Mouse (Mus musculus): ENCODE results near the gene Ttc27. TPM values are rescaled to one million over a fixed set of nuclear protein-coding genes. Genes with fewer than 3 reads are reported as not detected.
A peak's percentile ranks its signal among the peaks of the same experiment; 100 is the strongest.

The Ttc27 gene
- polyA plus RNA-seq, 1 experiment from 2014 or later: 29.0 TPM

- 56% methylated on average over 17 of the region's 17 CpGs for WGBS
- H3K36me3 ChIP-seq (ENCODE audit: control insufficient read depth, insufficient read depth, low read length): peaks cover 7% of the 10 kb centered on the region; the same call in 1 of the 2 replicates
- H3K9me3 ChIP-seq (ENCODE audit: control insufficient read depth, low read length): no peaks in the 10 kb centered on the region
- no peak overlapping the region for H3K27ac ChIP-seq (ENCODE audit: low read depth)
- no peak overlapping the region for H3K4me2 ChIP-seq (ENCODE audit: low read length)
- H3K4me3 ChIP-seq (ENCODE audit: low read depth, low read length): no peak overlapping the region
- no peaks in the 10 kb centered on the region for H3K4me1 ChIP-seq (replicated peaks; ENCODE audit: control insufficient read depth, insufficient read depth, low read length)
- no peaks in the 10 kb centered on the region for H3K27me3 ChIP-seq (replicated peaks; ENCODE audit: control insufficient read depth, insufficient read depth, low read length)
- no peak for ATAC-seq (replicated peaks; ENCODE audit: low FRiP score, low TSS enrichment, low read depth)
- no peak for DNase-seq (ENCODE audit: low spot score)
- H3K9ac ChIP-seq (ENCODE audit: low read length): no peak overlapping the region
Observed at GRCm38 (mm10) chr17:74860180-74860993, 142.9 kb downstream of the Ttc27 start.

GRCm38 (mm10) chr17:74863845-74864244, 146.3 kb downstream of the Ttc27 start:
- DNase-seq (ENCODE audit: low spot score) (no peak), ATAC-seq (replicated peaks; ENCODE audit: low FRiP score, low TSS enrichment, low read depth) (no peak)
- Histone ChIP-seq H3K27me3 (replicated peaks; ENCODE audit: control insufficient read depth, insufficient read depth, low read length) (no peaks in the 10 kb centered on the region), H3K4me3 (ENCODE audit: low read depth, low read length) (no peak overlapping the region), H3K27ac (ENCODE audit: low read depth) (no peak overlapping the region), H3K36me3 (ENCODE audit: control insufficient read depth, insufficient read depth, low read length) (peaks cover 7% of the 10 kb centered on the region; the same call in 1 of the 2 replicates), H3K4me1 (replicated peaks; ENCODE audit: control insufficient read depth, insufficient read depth, low read length) (peaks cover 22% of the 10 kb centered on the region), H3K9ac (ENCODE audit: low read length) (no peak overlapping the region), H3K4me2 (ENCODE audit: low read length) (no peak overlapping the region), H3K9me3 (ENCODE audit: control insufficient read depth, low read length) (no peaks in the 10 kb centered on the region)
- WGBS: 89% methylated on average over 5 of the region's 5 CpGs

- H3K9ac ChIP-seq (ENCODE audit: low read length): no peak overlapping the region
- ATAC-seq (replicated peaks; ENCODE audit: low FRiP score, low TSS enrichment, low read depth): no peak
- peaks cover 7% of the 10 kb centered on the region; the same call in 1 of the 2 replicates for H3K36me3 ChIP-seq (ENCODE audit: control insufficient read depth, insufficient read depth, low read length)
- no peak overlapping the region for H3K4me3 ChIP-seq (ENCODE audit: low read depth, low read length)
- no peaks in the 10 kb centered on the region for H3K27me3 ChIP-seq (replicated peaks; ENCODE audit: control insufficient read depth, insufficient read depth, low read length)
- peaks cover 29% of the 10 kb centered on the region for H3K4me1 ChIP-seq (replicated peaks; ENCODE audit: control insufficient read depth, insufficient read depth, low read length)
- H3K4me2 ChIP-seq (ENCODE audit: low read length): no peak overlapping the region
- no peak overlapping the region for H3K27ac ChIP-seq (ENCODE audit: low read depth)
- WGBS: 83% methylated on average over 10 of the region's 10 CpGs
- no peaks in the 10 kb centered on the region for H3K9me3 ChIP-seq (ENCODE audit: control insufficient read depth, low read length)
- no peak for DNase-seq (ENCODE audit: low spot score)
Observed at GRCm38 (mm10) chr17:74864790-74865548, 147.4 kb downstream of the Ttc27 start.

GRCm38 (mm10) chr17:74865694-74866564, 148.4 kb downstream of the Ttc27 start:
- H3K4me3 ChIP-seq (ENCODE audit: low read depth, low read length): no peak overlapping the region
- H3K27ac ChIP-seq (ENCODE audit: low read depth): peak overlapping the region; percentile 5; the same call in 1 of the 2 replicates
- no peaks in the 10 kb centered on the region for H3K27me3 ChIP-seq (replicated peaks; ENCODE audit: control insufficient read depth, insufficient read depth, low read length)
- no peak overlapping the region for H3K9ac ChIP-seq (ENCODE audit: low read length)
- H3K36me3 ChIP-seq (ENCODE audit: control insufficient read depth, insufficient read depth, low read length): peaks cover 7% of the 10 kb centered on the region; the same call in 1 of the 2 replicates
- H3K4me2 ChIP-seq (ENCODE audit: low read length): no peak overlapping the region
- ATAC-seq (replicated peaks; ENCODE audit: low FRiP score, low TSS enrichment, low read depth) (no peak), DNase-seq (ENCODE audit: low spot score) (no peak)
- WGBS: 71% methylated on average over 16 of the region's 16 CpGs
- no peaks in the 10 kb centered on the region for H3K9me3 ChIP-seq (ENCODE audit: control insufficient read depth, low read length)
- peaks cover 38% of the 10 kb centered on the region for H3K4me1 ChIP-seq (replicated peaks; ENCODE audit: control insufficient read depth, insufficient read depth, low read length)

GRCm38 (mm10) chr17:74866565-74867507, 149.3 kb downstream of the Ttc27 start:
- H3K4me2 ChIP-seq (ENCODE audit: low read length): no peak overlapping the region
- H3K9me3 ChIP-seq (ENCODE audit: control insufficient read depth, low read length): no peaks in the 10 kb centered on the region
- H3K27me3 ChIP-seq (replicated peaks; ENCODE audit: control insufficient read depth, insufficient read depth, low read length): no peaks in the 10 kb centered on the region
- DNase-seq (ENCODE audit: low spot score): no peak
- H3K36me3 ChIP-seq (ENCODE audit: control insufficient read depth, insufficient read depth, low read length): peaks cover 7% of the 10 kb centered on the region; the same call in 1 of the 2 replicates
- no peak overlapping the region for H3K4me3 ChIP-seq (ENCODE audit: low read depth, low read length)
- peak; percentile 52; the same call in 1 of the 2 replicates for ATAC-seq (replicated peaks; ENCODE audit: low FRiP score, low TSS enrichment, low read depth)
- H3K27ac ChIP-seq (ENCODE audit: low read depth): peak overlapping the region; percentile 5; the same call in 1 of the 2 replicates
- no peak overlapping the region for H3K9ac ChIP-seq (ENCODE audit: low read length)
- H3K4me1 ChIP-seq (replicated peaks; ENCODE audit: control insufficient read depth, insufficient read depth, low read length): peaks cover 39% of the 10 kb centered on the region
- 30% methylated on average over 11 of the region's 11 CpGs for WGBS

GRCm38 (mm10) chr17:74868185-74868907, 150.8 kb downstream of the Ttc27 start:
- no peaks in the 10 kb centered on the region for H3K27me3 ChIP-seq (replicated peaks; ENCODE audit: control insufficient read depth, insufficient read depth, low read length)
- H3K4me1 ChIP-seq (replicated peaks; ENCODE audit: control insufficient read depth, insufficient read depth, low read length): peaks cover 39% of the 10 kb centered on the region
- no peak for DNase-seq (ENCODE audit: low spot score)
- H3K9ac ChIP-seq (ENCODE audit: low read length): no peak overlapping the region
- ATAC-seq (replicated peaks; ENCODE audit: low FRiP score, low TSS enrichment, low read depth): no peak
- no peak overlapping the region for H3K4me3 ChIP-seq (ENCODE audit: low read depth, low read length)
- no peaks in the 10 kb centered on the region for H3K9me3 ChIP-seq (ENCODE audit: control insufficient read depth, low read length)
- no peak overlapping the region for H3K4me2 ChIP-seq (ENCODE audit: low read length)
- no peak overlapping the region for H3K27ac ChIP-seq (ENCODE audit: low read depth)
- WGBS: 63% methylated on average over 12 of the region's 12 CpGs
- H3K36me3 ChIP-seq (ENCODE audit: control insufficient read depth, insufficient read depth, low read length): peaks cover 7% of the 10 kb centered on the region; the same call in 1 of the 2 replicates

GRCm38 (mm10) chr17:74869556-74869955, 152.0 kb downstream of the Ttc27 start:
- no peak overlapping the region for H3K4me2 ChIP-seq (ENCODE audit: low read length)
- peaks cover 39% of the 10 kb centered on the region for H3K4me1 ChIP-seq (replicated peaks; ENCODE audit: control insufficient read depth, insufficient read depth, low read length)
- ATAC-seq (replicated peaks; ENCODE audit: low FRiP score, low TSS enrichment, low read depth) (no peak; the same call in 1 of the 2 replicates), DNase-seq (ENCODE audit: low spot score) (no peak)
- no peak overlapping the region for H3K27ac ChIP-seq (ENCODE audit: low read depth)
- no peaks in the 10 kb centered on the region for H3K36me3 ChIP-seq (ENCODE audit: control insufficient read depth, insufficient read depth, low read length)
- no peaks in the 10 kb centered on the region for H3K9me3 ChIP-seq (ENCODE audit: control insufficient read depth, low read length)
- no peak overlapping the region for H3K9ac ChIP-seq (ENCODE audit: low read length)
- 74% methylated on average over 8 of the region's 8 CpGs for WGBS
- H3K4me3 ChIP-seq (ENCODE audit: low read depth, low read length): no peak overlapping the region
- no peaks in the 10 kb centered on the region for H3K27me3 ChIP-seq (replicated peaks; ENCODE audit: control insufficient read depth, insufficient read depth, low read length)
